Mouse (Mus musculus): ENCODE measurements around the gene Hist1h3d. TPM values are rescaled to one million over a fixed set of nuclear protein-coding genes. Genes with fewer than 3 reads are reported as not detected.

Hist1h3d gene
- polyA plus RNA-seq, 1 experiment from 2014 or later, result 4.8 TPM

Small RNA genes lying within 50 kb of the gene (microRNA-seq; reads per million reads assigned to microRNA genes)
- gene Gm44297, result not detected
- not detected for gene Gm44359
- not detected for gene Gm44394

Other genes with a start within 250 kb of the Hist1h3d start
- gene Zfp322a, start 206.6 kb upstream of the Hist1h3d start, polyA plus RNA-seq (2015; fragmentation: Nextera tagmentation; extraction: Ambion mirVana), result 30.1 and 31.7 TPM in 2 replicates
- gene Abt1, start 151.9 kb upstream of the Hist1h3d start, polyA plus RNA-seq (2015; fragmentation: Nextera tagmentation; extraction: Ambion mirVana), result 10.2 and 11.2 TPM in 2 replicates
- 0.07 and 0.11 TPM in 2 replicates for gene Btn1a1, start 109.9 kb upstream of the Hist1h3d start, polyA plus RNA-seq (2015; fragmentation: Nextera tagmentation; extraction: Ambion mirVana)
- gene Btn2a2, start 86.9 kb upstream of the Hist1h3d start, polyA plus RNA-seq (2015; fragmentation: Nextera tagmentation; extraction: Ambion mirVana), result 0.12 TPM in 2 replicates
- 3.5 and 3.7 TPM in 2 replicates for gene Hist1h4h, start 44.7 kb upstream of the Hist1h3d start, polyA plus RNA-seq (2015; fragmentation: Nextera tagmentation; extraction: Ambion mirVana)
- gene Hist1h2af, start 41.9 kb upstream of the Hist1h3d start, polyA plus RNA-seq (2015; fragmentation: Nextera tagmentation; extraction: Ambion mirVana), result 2.5 and 3.6 TPM in 2 replicates
- 2.6 and 3.7 TPM in 2 replicates for gene Hist1h3g, start 40.3 kb upstream of the Hist1h3d start, polyA plus RNA-seq (2015; fragmentation: Nextera tagmentation; extraction: Ambion mirVana)
- 0.65 and 0.94 TPM in 2 replicates for gene Hist1h2bh, start 32.4 kb upstream of the Hist1h3d start, polyA plus RNA-seq (2015; fragmentation: Nextera tagmentation; extraction: Ambion mirVana)
- 0.44 and 0.60 TPM in 2 replicates for gene Hist1h3f, start 31.7 kb upstream of the Hist1h3d start, polyA plus RNA-seq (2015; fragmentation: Nextera tagmentation; extraction: Ambion mirVana)
- gene Hist1h4f, start 24.1 kb upstream of the Hist1h3d start, polyA plus RNA-seq (2015; fragmentation: Nextera tagmentation; extraction: Ambion mirVana), result 0.68 and 0.98 TPM in 2 replicates
- 0.28 and 0.42 TPM in 2 replicates for gene Hist1h1d, start 22.5 kb upstream of the Hist1h3d start, polyA plus RNA-seq (2015; fragmentation: Nextera tagmentation; extraction: Ambion mirVana)
- 2.7 and 4.1 TPM in 2 replicates for gene Hist1h3e, start 13.4 kb upstream of the Hist1h3d start, polyA plus RNA-seq (2015; fragmentation: Nextera tagmentation; extraction: Ambion mirVana)
- gene Hist1h2ae, start 4.5 kb upstream of the Hist1h3d start, polyA plus RNA-seq (2015; fragmentation: Nextera tagmentation; extraction: Ambion mirVana), result 39.1 and 46.5 TPM in 2 replicates
- 8.7 and 8.8 TPM in 2 replicates for gene Hist1h2bg, start 4.4 kb upstream of the Hist1h3d start, polyA plus RNA-seq (2015; fragmentation: Nextera tagmentation; extraction: Ambion mirVana)
- 0.62 and 2.1 TPM in 2 replicates for gene Hist1h2bf, start 1.6 kb upstream of the Hist1h3d start, polyA plus RNA-seq (2015; fragmentation: Nextera tagmentation; extraction: Ambion mirVana)
- 0.65 and 2.7 TPM in 2 replicates for gene Hist1h2ad, start 1.4 kb upstream of the Hist1h3d start, polyA plus RNA-seq (2015; fragmentation: Nextera tagmentation; extraction: Ambion mirVana)
- 61.7 and 73.9 TPM in 2 replicates for gene Hist1h4d, start 5.8 kb downstream of the Hist1h3d start, polyA plus RNA-seq (2015; fragmentation: Nextera tagmentation; extraction: Ambion mirVana)
- gene Hist1h2be, start 45.4 kb downstream of the Hist1h3d start, polyA plus RNA-seq (2015; fragmentation: Nextera tagmentation; extraction: Ambion mirVana), result 1.4 and 2.3 TPM in 2 replicates
- 10.4 and 13.7 TPM in 2 replicates for gene Hist1h1e, start 46.8 kb downstream of the Hist1h3d start, polyA plus RNA-seq (2015; fragmentation: Nextera tagmentation; extraction: Ambion mirVana)
- gene Hist1h2ac, start 108.2 kb downstream of the Hist1h3d start, polyA plus RNA-seq (2015; fragmentation: Nextera tagmentation; extraction: Ambion mirVana), result 0.94 and 1.0 TPM in 2 replicates
- gene Hist1h2bc, start 108.4 kb downstream of the Hist1h3d start, polyA plus RNA-seq (2015; fragmentation: Nextera tagmentation; extraction: Ambion mirVana), result 101 and 110 TPM in 2 replicates
- 0.15 and 0.20 TPM in 2 replicates for gene Hist1h1t, start 120.1 kb downstream of the Hist1h3d start, polyA plus RNA-seq (2015; fragmentation: Nextera tagmentation; extraction: Ambion mirVana)
- 2.9 and 3.1 TPM in 2 replicates for gene Hist1h4c, start 122.7 kb downstream of the Hist1h3d start, polyA plus RNA-seq (2015; fragmentation: Nextera tagmentation; extraction: Ambion mirVana)
- gene Hfe, start 135.1 kb downstream of the Hist1h3d start, polyA plus RNA-seq (2015; fragmentation: Nextera tagmentation; extraction: Ambion mirVana), result 8.5 and 9.7 TPM in 2 replicates
- gene Hist1h1c, start 163.0 kb downstream of the Hist1h3d start, polyA plus RNA-seq (2015; fragmentation: Nextera tagmentation; extraction: Ambion mirVana), result 33.6 and 35.3 TPM in 2 replicates
- gene Hist1h3c, start 169.8 kb downstream of the Hist1h3d start, polyA plus RNA-seq (2015; fragmentation: Nextera tagmentation; extraction: Ambion mirVana), result 3.2 and 4.9 TPM in 2 replicates
- 1.7 and 2.0 TPM in 2 replicates for gene Hist1h2bb, start 171.0 kb downstream of the Hist1h3d start, polyA plus RNA-seq (2015; fragmentation: Nextera tagmentation; extraction: Ambion mirVana)
- 16.9 and 20.0 TPM in 2 replicates for gene Hist1h2ab, start 175.4 kb downstream of the Hist1h3d start, polyA plus RNA-seq (2015; fragmentation: Nextera tagmentation; extraction: Ambion mirVana)
- gene Hist1h3b, start 176.5 kb downstream of the Hist1h3d start, polyA plus RNA-seq (2015; fragmentation: Nextera tagmentation; extraction: Ambion mirVana), result 4.7 and 7.4 TPM in 2 replicates
- gene Hist1h4b, start 181.2 kb downstream of the Hist1h3d start, polyA plus RNA-seq (2015; fragmentation: Nextera tagmentation; extraction: Ambion mirVana), result 1.4 and 2.1 TPM in 2 replicates
- gene Hist1h4a, start 185.5 kb downstream of the Hist1h3d start, polyA plus RNA-seq (2015; fragmentation: Nextera tagmentation; extraction: Ambion mirVana), result 0.60 TPM in 1 of 2 replicates, not detected in the other
- gene Hist1h3a, start 186.6 kb downstream of the Hist1h3d start, polyA plus RNA-seq (2015; fragmentation: Nextera tagmentation; extraction: Ambion mirVana), result 3.1 and 4.2 TPM in 2 replicates
- gene Hist1h1a, start 187.9 kb downstream of the Hist1h3d start, polyA plus RNA-seq (2015; fragmentation: Nextera tagmentation; extraction: Ambion mirVana), result 0.38 and 0.99 TPM in 2 replicates
- gene Trim38, start 194.2 kb downstream of the Hist1h3d start, polyA plus RNA-seq (2015; fragmentation: Nextera tagmentation; extraction: Ambion mirVana), result 0.11 and 0.12 TPM in 2 replicates
- gene Slc17a2, start 231.2 kb downstream of the Hist1h3d start, polyA plus RNA-seq (2015; fragmentation: Nextera tagmentation; extraction: Ambion mirVana), result 0.11 TPM in 1 of 2 replicates, not detected in the other